Mouse (Mus musculus) MEL (cell line): ENCODE data around the gene Gtf2h3. TPM values are rescaled to one million over a fixed set of nuclear protein-coding genes. Genes with fewer than 3 reads are reported as not detected.

ENCODE experiments used
- DNase-seq: peaks from one replicate; pipeline ENCODE4 v3.0.0; 2011; ENCODE audit warnings: low read depth, low spot score
- H3K27ac ChIP-seq: 2 replicates; pipeline ENCODE4 v1.5.1; 2012; ENCODE audit warnings: low read depth, mild to moderate bottlenecking, control low read depth, low read length, moderate library complexity; ENCODE audit not compliant: control insufficient read depth
- H3K27me3 ChIP-seq, 2 experiments: fragments of 150-350 bp in 1 of 2; sonication (generic) in 1 of 2; 2 replicates each; pipeline ENCODE4 v1.6.1; 2012; ENCODE audit warnings: low read length in 2 of 2, mild to moderate bottlenecking in 2 of 2, improper control_type of control experiment in 1 of 2, moderate library complexity in 1 of 2; ENCODE audit not compliant: insufficient read depth in 2 of 2, control insufficient read depth in 1 of 2
- H3K36me3 ChIP-seq, 2 experiments: 2 replicates each; pipeline ENCODE4 v1.6.1; 2012 to 2014; ENCODE audit warnings: low read length in 2 of 2, improper control_type of control experiment in 1 of 2, inconsistent platforms in 1 of 2, mild to moderate bottlenecking in 1 of 2; ENCODE audit not compliant: insufficient read depth in 2 of 2, control insufficient read depth in 1 of 2
- H3K4me1 ChIP-seq, 2 experiments: fragments of 150-350 bp in 1 of 2; sonication (generic) in 1 of 2; 2 replicates each; pipeline ENCODE4 v1.6.1; 2012; ENCODE audit warnings: low read length in 2 of 2, improper control_type of control experiment in 1 of 2, mild to moderate bottlenecking in 1 of 2; ENCODE audit not compliant: insufficient read depth in 2 of 2, control insufficient read depth in 1 of 2
- H3K4me3 ChIP-seq, 2 experiments: fragments of 150-350 bp in 1 of 2; sonication (generic) in 1 of 2; 2 replicates each; pipeline ENCODE4 v1.5.1; 2012; ENCODE audit warnings: low read depth in 2 of 2, low read length in 2 of 2, mild to moderate bottlenecking in 2 of 2, moderate library complexity in 2 of 2, control low read depth in 1 of 2, improper control_type of control experiment in 1 of 2; ENCODE audit not compliant: control insufficient read depth in 1 of 2, insufficient read depth in 1 of 2
- H3K79me2 ChIP-seq: 2 replicates; pipeline ENCODE4 v1.6.1; 2012; ENCODE audit warnings: mild to moderate bottlenecking, low read length, moderate library complexity; ENCODE audit not compliant: control insufficient read depth, poor library complexity, insufficient read depth
- H3K9ac ChIP-seq: 2 replicates; pipeline ENCODE4 v1.6.1; 2012; ENCODE audit warnings: low read depth, mild to moderate bottlenecking, control low read depth, low read length, moderate library complexity; ENCODE audit not compliant: control insufficient read depth, poor library complexity, severe bottlenecking
- H3K9me3 ChIP-seq: fragments of 150-350 bp; sonication (generic); replicated peaks from 2 replicates; pipeline ENCODE4 v1.6.1; 2012; ENCODE audit warnings: mild to moderate bottlenecking, low read length, improper control_type of control experiment, moderate library complexity; ENCODE audit not compliant: insufficient read depth
- BHLHE40 ChIP-seq: IDR thresholded peaks from 2 replicates; pipeline ENCODE4 v1.6.1; 2012; ENCODE audit warnings: low read depth, mild to moderate bottlenecking, inconsistent platforms, low read length, improper control_type of control experiment, borderline replicate concordance
- CHD1 ChIP-seq: IDR thresholded peaks from 2 replicates; pipeline ENCODE4 v1.6.1; 2012; ENCODE audit warnings: low read depth, mild to moderate bottlenecking, inconsistent platforms, low read length, improper control_type of control experiment
- CHD2 ChIP-seq: IDR thresholded peaks from 2 replicates; pipeline ENCODE4 v1.6.1; 2011; ENCODE audit warnings: low read length, improper control_type of control experiment
- CTCF ChIP-seq, 3 experiments: IDR thresholded peaks in 2 of 3; conservative IDR thresholded peaks in 1 of 3; 2 replicates each; pipeline ENCODE4 v1.5.1; 2011 to 2012; ENCODE audit warnings: low read length in 3 of 3, low read depth in 2 of 3, mild to moderate bottlenecking in 2 of 3, improper control_type of control experiment in 1 of 3, inconsistent platforms in 1 of 3, mixed read lengths in 1 of 3, moderate library complexity in 1 of 3; ENCODE audit not compliant: control insufficient read depth in 1 of 3, insufficient read depth in 1 of 3, poor library complexity in 1 of 3, severe bottlenecking in 1 of 3
- E2F4 ChIP-seq: IDR thresholded peaks from 2 replicates; pipeline ENCODE4 v1.6.1; 2011; ENCODE audit warnings: low read depth, low read length, improper control_type of control experiment, borderline replicate concordance
- ELF1 ChIP-seq: IDR thresholded peaks from 2 replicates; pipeline ENCODE4 v1.6.1; 2014; ENCODE audit warnings: low read depth, mild to moderate bottlenecking, inconsistent platforms, low read length, improper control_type of control experiment, moderate library complexity
- EP300 ChIP-seq, 2 experiments: IDR thresholded peaks; 2 replicates each; pipeline ENCODE4 v1.6.1; 2011; ENCODE audit warnings: improper control_type of control experiment in 2 of 2, low read length in 2 of 2, low read depth in 1 of 2, mild to moderate bottlenecking in 1 of 2
- ETS1 ChIP-seq: IDR thresholded peaks from 2 replicates; pipeline ENCODE4 v1.6.1; 2012; ENCODE audit warnings: low read depth, mild to moderate bottlenecking, inconsistent platforms, low read length, improper control_type of control experiment, moderate library complexity
- GATA1 ChIP-seq: IDR thresholded peaks from 2 replicates; pipeline ENCODE4 v1.6.1; 2011; ENCODE audit warnings: low read depth, low read length, improper control_type of control experiment
- HCFC1 ChIP-seq: IDR thresholded peaks from 2 replicates; pipeline ENCODE4 v1.6.1; 2012; ENCODE audit warnings: low read depth, mild to moderate bottlenecking, inconsistent platforms, low read length, improper control_type of control experiment, moderate library complexity
- JUND ChIP-seq: IDR thresholded peaks from 2 replicates; pipeline ENCODE4 v1.6.1; 2011; ENCODE audit warnings: low read depth, mild to moderate bottlenecking, improper control_type of control experiment, low read length
- KAT2A ChIP-seq: conservative IDR thresholded peaks from 2 replicates; pipeline ENCODE4 v1.6.1; 2012; ENCODE audit warnings: low read depth, low read length, improper control_type of control experiment, inconsistent platforms
- MAFK ChIP-seq: IDR thresholded peaks from 2 replicates; pipeline ENCODE4 v1.6.1; 2011; ENCODE audit warnings: low read depth, mild to moderate bottlenecking, low read length, improper control_type of control experiment, borderline replicate concordance
- MAZ ChIP-seq: IDR thresholded peaks from 2 replicates; pipeline ENCODE4 v1.6.1; 2012; ENCODE audit warnings: low read depth, mild to moderate bottlenecking, inconsistent platforms, low read length, improper control_type of control experiment
- MEF2A ChIP-seq: IDR thresholded peaks from 2 replicates; pipeline ENCODE4 v1.6.1; 2014; ENCODE audit warnings: low read depth, mild to moderate bottlenecking, inconsistent platforms, low read length, improper control_type of control experiment; ENCODE audit not compliant: poor library complexity, insufficient replicate concordance, severe bottlenecking; ENCODE audit errors: extremely low read depth
- MXI1 ChIP-seq: IDR thresholded peaks from 2 replicates; pipeline ENCODE4 v1.6.1; 2011; ENCODE audit warnings: mild to moderate bottlenecking, low read depth, low read length, improper control_type of control experiment
- MYC ChIP-seq: IDR thresholded peaks from 2 replicates; pipeline ENCODE4 v1.6.1; 2011; ENCODE audit warnings: low read depth, mild to moderate bottlenecking, low read length, improper control_type of control experiment, moderate library complexity
- NELFE ChIP-seq: IDR thresholded peaks from 2 replicates; pipeline ENCODE4 v1.6.1; 2011; ENCODE audit warnings: low read depth, low read length, improper control_type of control experiment
- NRF1 ChIP-seq: IDR thresholded peaks from 2 replicates; pipeline ENCODE4 v1.6.1; 2014; ENCODE audit warnings: low read depth, mild to moderate bottlenecking, inconsistent platforms, low read length, improper control_type of control experiment, moderate library complexity; ENCODE audit not compliant: poor library complexity, insufficient read depth, severe bottlenecking
- POLR2A ChIP-seq, 2 experiments: IDR thresholded peaks; 2 replicates each; pipeline ENCODE4 v1.6.1; 2011 to 2012; ENCODE audit warnings: low read length in 2 of 2, mild to moderate bottlenecking in 2 of 2, control low read depth in 1 of 2, improper control_type of control experiment in 1 of 2, low read depth in 1 of 2, moderate library complexity in 1 of 2; ENCODE audit not compliant: control insufficient read depth in 1 of 2, insufficient read depth in 1 of 2, poor library complexity in 1 of 2
- POLR2AphosphoS2 ChIP-seq: IDR thresholded peaks from 2 replicates; pipeline ENCODE4 v1.6.1; 2011; ENCODE audit warnings: low read length, improper control_type of control experiment
- POLR2AphosphoS5 ChIP-seq: IDR thresholded peaks from 2 replicates; pipeline ENCODE4 v1.6.1; 2012; ENCODE audit warnings: low read depth, borderline replicate concordance, mild to moderate bottlenecking, inconsistent platforms, low read length, moderate library complexity, mixed read lengths
- RAD21 ChIP-seq: IDR thresholded peaks from 2 replicates; pipeline ENCODE4 v1.6.1; 2011; ENCODE audit warnings: mild to moderate bottlenecking, low read depth, low read length, improper control_type of control experiment
- RCOR1 ChIP-seq: IDR thresholded peaks from 2 replicates; pipeline ENCODE4 v1.6.1; 2012; ENCODE audit warnings: low read depth, mild to moderate bottlenecking, inconsistent platforms, low read length, improper control_type of control experiment
- SIN3A ChIP-seq: IDR thresholded peaks from 2 replicates; pipeline ENCODE4 v1.6.1; 2012; ENCODE audit warnings: low read length, improper control_type of control experiment, inconsistent platforms
- SMC3 ChIP-seq: IDR thresholded peaks from 2 replicates; pipeline ENCODE4 v1.6.1; 2011; ENCODE audit warnings: low read depth, low read length, improper control_type of control experiment
- TBP ChIP-seq: IDR thresholded peaks from 2 replicates; pipeline ENCODE4 v1.8.0; 2011; ENCODE audit warnings: low read depth, low read length, improper control_type of control experiment
- TCF12 ChIP-seq: IDR thresholded peaks from 2 replicates; pipeline ENCODE4 v1.6.1; 2014; ENCODE audit warnings: low read depth, mild to moderate bottlenecking, inconsistent platforms, low read length, improper control_type of control experiment, moderate library complexity
- UBTF ChIP-seq: IDR thresholded peaks from 2 replicates; pipeline ENCODE4 v1.6.1; 2012; ENCODE audit warnings: low read depth, mild to moderate bottlenecking, inconsistent platforms, low read length, improper control_type of control experiment, moderate library complexity, borderline replicate concordance; ENCODE audit not compliant: insufficient read depth
- USF1 ChIP-seq: IDR thresholded peaks from 2 replicates; pipeline ENCODE4 v1.6.1; 2014; ENCODE audit warnings: low read depth, mild to moderate bottlenecking, inconsistent platforms, low read length, improper control_type of control experiment, moderate library complexity
- USF2 ChIP-seq, 2 experiments: IDR thresholded peaks; 2 replicates each; pipeline ENCODE4 v1.6.1; 2011 to 2012; ENCODE audit warnings: improper control_type of control experiment in 2 of 2, low read length in 2 of 2, borderline replicate concordance in 1 of 2, inconsistent platforms in 1 of 2, low read depth in 1 of 2, mild to moderate bottlenecking in 1 of 2; ENCODE audit not compliant: insufficient read depth in 1 of 2
- ZC3H11A ChIP-seq: IDR thresholded peaks from 2 replicates; pipeline ENCODE4 v1.6.1; 2012; ENCODE audit warnings: low read depth, mild to moderate bottlenecking, inconsistent platforms, low read length, improper control_type of control experiment
- ZKSCAN1 ChIP-seq: IDR thresholded peaks from 2 replicates; pipeline ENCODE4 v1.6.1; 2012; ENCODE audit warnings: low read depth, mild to moderate bottlenecking, inconsistent platforms, low read length, improper control_type of control experiment, moderate library complexity
- ZNF384 ChIP-seq: IDR thresholded peaks from 2 replicates; pipeline ENCODE4 v1.6.1; 2012; ENCODE audit warnings: low read depth, mild to moderate bottlenecking, inconsistent platforms, low read length, improper control_type of control experiment
- polyA plus RNA-seq, 2 experiments: library from polyadenylated mRNA; stranded (reverse) in 1 of 2; unstranded in 1 of 2; fragments of >175 nt in 1 of 2; fragments of >200 nt in 1 of 2; gene quantifications; 2 replicates each; pipeline versions ENCODE4 v1.2.1 to v1.2.4; 2012; ENCODE audit warnings: low replicate concordance in 2 of 2, low read depth in 1 of 2; ENCODE audit not compliant: insufficient read length in 2 of 2, insufficient read depth in 1 of 2, missing spikeins in 1 of 2
- total RNA-seq: library from RNA; depleted of rRNA; stranded (reverse); fragments of 300-350 nt; gene quantifications from 2 replicates; pipeline ENCODE4 v1.2.3, GENCODE M21; 2012

Gtf2h3 gene
- total and polyA plus RNA-seq, 3 experiments: 86.1 to 116 TPM; not detected in 1

DNA sequence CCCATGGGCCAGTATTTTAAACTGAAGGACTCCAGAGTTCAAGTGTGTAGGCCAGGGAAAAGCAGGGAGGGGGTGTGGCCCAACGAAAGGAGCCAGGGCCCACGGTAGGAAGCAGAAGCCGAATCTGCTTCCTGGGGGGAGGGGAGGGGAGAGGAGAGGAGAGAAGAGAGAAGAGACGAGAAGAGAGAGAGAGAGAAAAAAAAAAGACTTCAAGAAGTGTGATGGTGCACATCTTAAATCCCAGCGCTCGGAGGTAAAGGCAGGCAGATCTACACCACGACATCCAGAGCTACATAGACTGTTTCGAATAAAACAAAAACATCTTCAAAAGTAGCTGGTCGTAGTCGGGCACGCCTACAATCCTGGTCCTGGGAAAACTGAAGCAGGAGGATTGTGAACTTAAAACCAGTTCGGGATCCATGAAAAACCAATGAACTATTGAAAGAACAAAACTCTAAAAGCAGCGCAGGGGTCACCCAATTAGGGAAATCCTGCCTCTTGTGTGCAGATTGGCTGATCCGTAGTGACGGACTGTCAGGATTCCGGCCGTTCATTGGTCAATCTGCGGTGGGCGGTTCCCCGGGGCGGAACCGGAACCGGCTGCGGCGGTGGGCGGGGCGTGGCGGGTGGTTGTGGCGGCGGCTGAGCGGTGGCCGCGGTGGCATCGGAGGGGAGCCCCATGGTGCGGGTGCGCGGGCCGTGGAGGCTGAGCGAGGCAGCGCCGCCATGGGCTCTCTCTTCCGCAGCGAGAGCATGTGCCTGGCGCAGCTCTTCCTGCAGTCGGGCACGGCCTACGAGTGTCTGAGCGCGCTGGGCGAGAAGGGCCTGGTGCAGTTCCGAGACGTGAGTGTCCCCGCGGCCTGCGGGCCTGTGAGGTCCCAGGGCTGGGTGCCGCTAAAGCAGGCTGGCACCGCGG, 49.8 kb downstream of the Gtf2h3 start, which contains the start of gene Atp6v0a2:
Gene Atp6v0a2 (plus strand): TSS at position 129 of the 916 bp plus-strand sequence.
- Histone ChIP-seq H3K36me3 (peaks cover 0 to 36% of the 10 kb centered on the region in 2 experiments; a peak in 2 of 4 replicates), H3K9me3 (no peaks in the 10 kb centered on the region), H3K79me2 (peaks cover 19% of the 10 kb centered on the region), H3K9ac (peak within 1 kb of the TSS; percentile 85), H3K27me3 (no peaks in the 10 kb centered on the region), H3K27ac (peak within 1 kb of the TSS; percentile 81), H3K4me3 (peak within 1 kb of the TSS; percentile 80 to 90), H3K4me1 (peaks cover 18 to 39% of the 10 kb centered on the region in 2 experiments)
- peak; percentile 94 for DNase-seq
- TF ChIP-seq CHD2 (peak; percentile 38), GATA1 (no peak), POLR2AphosphoS2 (peak; percentile 74; the same call in 1 of the 2 replicates), SMC3 (no peak), EP300 (IDR thresholded peaks at IDR 0.05; ENCODE audit: low read depth in 1 of 2, low read length in 2 of 2) (peak in 1 of 2 experiments; percentile 24; a peak in 1 of 4 replicates), CHD1 (peak; percentile 93; the same call in 1 of the 2 replicates), JUND (no peak), TCF12 (peak; percentile 58), BHLHE40 (no peak), MAZ (0 out of 2 replicates have a peak, but pooled peaks have one; percentile 27), RAD21 (no peak), MXI1 (peak; percentile 18), HCFC1 (peak; percentile 71; the same call in 1 of the 2 replicates), MAFK (no peak), ZC3H11A (no peak), SIN3A (peak; percentile 91), ETS1 (peak; percentile 11; the same call in 1 of the 2 replicates), ZNF384 (peak; percentile 61), POLR2AphosphoS5 (no peak), TBP (peak; percentile 87), E2F4 (no peak), ELF1 (peak; percentile 86), ZKSCAN1 (no peak), USF1 (no peak), CTCF (IDR thresholded peaks at IDR 0.05 in 2 of 3, conservative IDR thresholded peaks at IDR 0.05 in 1 of 3; ENCODE audit: control insufficient read depth in 1 of 3, insufficient read depth in 1 of 3, low read depth in 2 of 3, low read length in 3 of 3, poor library complexity in 1 of 3, severe bottlenecking in 1 of 3) (no peak), MEF2A (no peak), POLR2A (IDR thresholded peaks at IDR 0.05; ENCODE audit: control insufficient read depth in 1 of 2, insufficient read depth in 1 of 2, low read depth in 1 of 2, low read length in 2 of 2, poor library complexity in 1 of 2) (peak; percentile 82 to 86), USF2 (IDR thresholded peaks at IDR 0.05; ENCODE audit: borderline replicate concordance in 1 of 2, insufficient read depth in 1 of 2, low read depth in 1 of 2, low read length in 2 of 2) (no peak), RCOR1 (no peak), UBTF (peak; percentile 46; the same call in 1 of the 2 replicates), NELFE (peak; percentile 71), MYC (0 out of 2 replicates have a peak, but pooled peaks have one; percentile 35), NRF1 (peak; percentile 40; the same call in 1 of the 2 replicates), KAT2A (no peak; the same call in 1 of the 2 replicates)
